Mouse (Mus musculus): ENCODE data around the gene Psmd11. TPM values are rescaled to one million over a fixed set of nuclear protein-coding genes. Genes with fewer than 3 reads are reported as not detected.
A peak's percentile ranks its signal among the peaks of the same experiment; 100 is the strongest.
"Not testable (repeated sequence)": the region's sequence is repeated elsewhere in the genome, so short reads cannot be mapped to it uniquely, and the experiment has no call there.

Gene Psmd11
- total and polyA plus RNA-seq, 2 experiments from 2014 or later = 33.4 to 310 TPM

DNA sequence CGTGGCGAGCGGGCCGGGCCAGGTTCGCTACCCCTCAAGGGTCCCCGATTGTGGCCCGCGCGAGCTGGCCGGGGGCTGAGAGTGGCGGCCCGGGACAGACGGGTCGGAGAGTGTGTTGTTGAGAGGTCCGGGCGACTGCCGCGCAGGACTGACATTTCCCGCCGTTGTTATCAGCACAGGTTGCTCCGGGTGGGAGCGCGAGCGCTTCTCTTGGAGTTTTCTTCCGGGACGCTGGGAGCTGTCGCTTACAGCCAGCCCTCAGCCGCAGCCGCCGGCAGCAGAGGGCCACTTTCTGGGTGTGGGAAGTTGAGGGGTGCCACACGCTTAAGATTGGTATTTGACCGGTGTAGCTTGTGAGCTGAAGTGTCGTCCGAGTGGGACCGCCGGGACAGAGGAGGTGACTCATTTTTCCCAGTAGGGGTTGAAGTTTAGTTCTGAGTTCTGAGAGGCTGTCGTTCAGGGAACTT lies 627 bp downstream of the Psmd11 start:
- DNase-seq (peak; percentile 39), ATAC-seq (no peak; the same call in 1 of the 2 replicates)
- Histone ChIP-seq H3K9me3 (ENCODE audit: low read length) (no peaks in the 10 kb centered on the region), H3K9ac (peak overlapping the region; percentile 95), H3K27me3 (ENCODE audit: insufficient read depth, low read length) (no peaks in the 10 kb centered on the region), H3K4me1 (ENCODE audit: insufficient read depth) (0 out of 2 replicates have a peak, but pooled peaks cover 3% of the 10 kb centered on the region), H3K36me3 (ENCODE audit: insufficient read depth) (peaks cover 17% of the 10 kb centered on the region), H3K27ac (ENCODE audit: low read depth, low read length) (peak overlapping the region; percentile 88), H3K4me3 (ENCODE audit: low read depth, low read length) (peak overlapping the region; percentile 94), H3K4me2 (ENCODE audit: low read depth) (peak overlapping the region; percentile 84)
- WGBS = 1% methylated on average over 36 of the region's 37 CpGs
- TF ChIP-seq CTCF (IDR thresholded peaks at IDR 0.05; ENCODE audit: low read depth) = no peak

DNA sequence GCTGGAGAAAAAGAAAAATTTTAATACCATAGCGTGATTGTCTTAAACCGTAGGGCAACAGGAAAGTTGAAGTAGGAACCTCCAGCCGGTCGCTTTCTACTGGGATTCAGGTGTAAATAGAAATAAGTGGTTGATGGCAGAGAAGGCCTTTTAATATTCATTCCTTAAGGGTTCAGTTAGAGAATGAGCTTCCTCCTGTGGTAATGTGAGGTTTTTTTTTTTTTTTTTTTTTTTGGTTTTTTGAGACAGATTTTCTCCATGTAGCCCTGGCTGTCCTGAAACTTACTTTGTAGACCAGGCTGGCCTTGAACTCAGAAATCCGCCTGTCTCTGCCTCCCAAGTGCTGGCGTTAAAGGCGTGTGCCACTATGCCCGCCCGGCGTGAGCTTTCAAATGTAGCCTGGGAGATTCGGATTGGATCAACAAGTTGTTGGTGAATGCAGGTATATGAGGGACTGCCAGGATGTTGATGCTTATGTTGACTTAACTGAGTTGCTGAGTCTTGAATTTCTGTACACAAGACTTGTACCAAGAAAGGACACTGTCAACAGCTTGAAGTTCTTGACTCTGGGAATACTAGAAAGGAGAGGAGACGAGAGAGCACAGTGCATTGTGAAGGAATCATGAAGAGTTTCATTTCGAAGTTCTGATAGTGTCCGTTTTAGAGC lies 1.2 kb downstream of the Psmd11 start:
- H3K9me3 ChIP-seq (ENCODE audit: low read length) = no peaks in the 10 kb centered on the region
- no peak for TF ChIP-seq CTCF (IDR thresholded peaks at IDR 0.05; ENCODE audit: low read depth)
- ATAC-seq = no peak
- peak overlapping the region; percentile 94 for H3K4me3 ChIP-seq (ENCODE audit: low read depth, low read length)
- peak overlapping the region; percentile 95 for H3K9ac ChIP-seq
- H3K4me1 ChIP-seq (ENCODE audit: insufficient read depth) = 0 out of 2 replicates have a peak, but pooled peaks cover 3% of the 10 kb centered on the region
- 60% methylated on average over 14 of the region's 14 CpGs for WGBS
- DNase-seq = no peak
- no peaks in the 10 kb centered on the region for H3K27me3 ChIP-seq (ENCODE audit: insufficient read depth, low read length)
- H3K4me2 ChIP-seq (ENCODE audit: low read depth) = peak overlapping the region; percentile 84
- H3K36me3 ChIP-seq (ENCODE audit: insufficient read depth) = peaks cover 20% of the 10 kb centered on the region
- H3K27ac ChIP-seq (ENCODE audit: low read depth, low read length) = no peak overlapping the region

- no peaks in the 10 kb centered on the region for H3K27me3 ChIP-seq (ENCODE audit: insufficient read depth, low read length)
- 96% methylated on average over 3 of the region's 3 CpGs for WGBS
- ATAC-seq = no peak
- no peak for TF ChIP-seq CTCF (IDR thresholded peaks at IDR 0.05; ENCODE audit: low read depth)
- H3K9me3 ChIP-seq (ENCODE audit: low read length) = no peaks in the 10 kb centered on the region
- 0 out of 2 replicates have a peak, but pooled peaks cover 3% of the 10 kb centered on the region for H3K4me1 ChIP-seq (ENCODE audit: insufficient read depth)
- H3K36me3 ChIP-seq (ENCODE audit: insufficient read depth) = peaks cover 22% of the 10 kb centered on the region
- no peak overlapping the region for H3K27ac ChIP-seq (ENCODE audit: low read depth, low read length)
- H3K9ac ChIP-seq = no peak overlapping the region
- DNase-seq = no peak
- H3K4me2 ChIP-seq (ENCODE audit: low read depth) = no peak overlapping the region
- H3K4me3 ChIP-seq (ENCODE audit: low read depth, low read length) = no peak overlapping the region
Observed at GRCm38 (mm10) chr11:80430366-80430910, 2.0 kb downstream of the Psmd11 start.

DNA sequence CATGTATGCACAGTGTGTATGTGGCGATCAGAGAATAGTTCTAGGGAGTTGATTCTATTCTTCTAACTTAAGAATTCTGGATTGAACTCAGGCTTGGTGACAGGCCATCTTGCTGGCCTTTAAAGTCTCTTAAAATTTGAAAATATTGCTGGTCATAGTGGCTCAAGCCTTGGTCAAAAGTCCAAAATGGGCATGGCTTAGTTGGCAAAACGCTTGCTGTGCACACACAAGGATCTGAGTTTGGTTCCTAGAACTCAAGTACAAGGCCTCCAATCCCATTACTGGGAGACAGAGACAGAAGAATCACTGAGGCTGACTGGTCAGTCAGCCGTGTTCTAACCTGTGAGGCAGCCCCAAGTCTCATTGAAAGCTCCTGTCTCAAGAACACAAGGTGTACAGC lies 18.5 kb downstream of the Psmd11 start:
- Histone ChIP-seq H3K27me3 (ENCODE audit: insufficient read depth, low read length) (no peaks in the 10 kb centered on the region), H3K4me2 (ENCODE audit: low read depth) (no peak overlapping the region), H3K9ac (no peak overlapping the region), H3K27ac (ENCODE audit: low read depth, low read length) (no peak overlapping the region), H3K4me3 (ENCODE audit: low read depth, low read length) (no peak overlapping the region), H3K4me1 (ENCODE audit: insufficient read depth) (no peaks in the 10 kb centered on the region), H3K36me3 (ENCODE audit: insufficient read depth) (peaks cover 28% of the 10 kb centered on the region; the same call in 1 of the 2 replicates), H3K9me3 (ENCODE audit: low read length) (no peaks in the 10 kb centered on the region)
- 95% methylated on average over 3 of the region's 3 CpGs for WGBS
- no peak for TF ChIP-seq CTCF (IDR thresholded peaks at IDR 0.05; ENCODE audit: low read depth)
- no peak for DNase-seq
- no peak for ATAC-seq

- Histone ChIP-seq H3K27me3 (ENCODE audit: insufficient read depth, low read length) (no peaks in the 10 kb centered on the region), H3K4me3 (ENCODE audit: low read depth, low read length) (no peak overlapping the region), H3K36me3 (ENCODE audit: insufficient read depth) (peaks cover 40% of the 10 kb centered on the region), H3K9ac (no peak overlapping the region), H3K4me1 (ENCODE audit: insufficient read depth) (no peaks in the 10 kb centered on the region), H3K9me3 (ENCODE audit: low read length) (no peaks in the 10 kb centered on the region), H3K4me2 (ENCODE audit: low read depth) (no peak overlapping the region), H3K27ac (ENCODE audit: low read depth, low read length) (no peak overlapping the region)
- no peak for DNase-seq
- peak; percentile 24 for TF ChIP-seq CTCF (IDR thresholded peaks at IDR 0.05; ENCODE audit: low read depth)
- ATAC-seq = no peak
- 96% methylated on average over 2 of the region's 2 CpGs for WGBS
Observed at GRCm38 (mm10) chr11:80449859-80450258, 21.4 kb downstream of the Psmd11 start.

DNA sequence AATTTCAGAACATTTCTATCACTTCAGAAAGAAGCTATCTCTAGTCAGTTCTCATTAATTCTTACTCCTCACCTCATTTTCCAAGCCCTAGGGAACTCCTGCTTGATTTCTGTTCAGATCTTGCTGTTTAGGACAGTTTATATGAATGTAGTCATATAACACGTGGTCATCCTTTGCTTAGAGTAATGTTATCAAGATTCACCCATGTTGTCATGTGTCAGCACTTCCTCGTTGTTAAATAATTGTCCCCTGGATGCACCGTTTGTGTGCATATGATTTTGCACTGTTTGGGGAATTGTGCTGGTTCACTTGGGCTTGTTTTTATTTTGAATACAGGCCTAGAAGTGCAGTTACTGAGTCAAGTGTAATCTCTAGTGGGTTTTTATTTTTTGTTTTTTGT lies 23.8 kb downstream of the Psmd11 start:
- no peak overlapping the region for H3K4me2 ChIP-seq (ENCODE audit: low read depth)
- H3K27ac ChIP-seq (ENCODE audit: low read depth, low read length) = no peak overlapping the region
- H3K4me3 ChIP-seq (ENCODE audit: low read depth, low read length) = no peak overlapping the region
- peaks cover 43% of the 10 kb centered on the region for H3K36me3 ChIP-seq (ENCODE audit: insufficient read depth)
- H3K9ac ChIP-seq = no peak overlapping the region
- ATAC-seq (no peak), DNase-seq (no peak)
- TF ChIP-seq CTCF (IDR thresholded peaks at IDR 0.05; ENCODE audit: low read depth) = no peak
- 91% methylated on average over 3 of the region's 3 CpGs for WGBS
- no peaks in the 10 kb centered on the region for H3K27me3 ChIP-seq (ENCODE audit: insufficient read depth, low read length)
- no peaks in the 10 kb centered on the region for H3K9me3 ChIP-seq (ENCODE audit: low read length)
- H3K4me1 ChIP-seq (ENCODE audit: insufficient read depth) = no peaks in the 10 kb centered on the region

- no peak overlapping the region for H3K4me2 ChIP-seq (ENCODE audit: low read depth)
- no peak for TF ChIP-seq CTCF (IDR thresholded peaks at IDR 0.05; ENCODE audit: low read depth)
- H3K27me3 ChIP-seq (ENCODE audit: insufficient read depth, low read length) = no peaks in the 10 kb centered on the region
- no peak overlapping the region for H3K27ac ChIP-seq (ENCODE audit: low read depth, low read length)
- ATAC-seq (no peak), DNase-seq (no peak)
- H3K9ac ChIP-seq = no peak overlapping the region
- H3K4me3 ChIP-seq (ENCODE audit: low read depth, low read length) = no peak overlapping the region
- H3K36me3 ChIP-seq (ENCODE audit: insufficient read depth) = peaks cover 45% of the 10 kb centered on the region
- 100% methylated on average over 1 of the region's 1 CpGs for WGBS
- no peaks in the 10 kb centered on the region for H3K4me1 ChIP-seq (ENCODE audit: insufficient read depth)
- H3K9me3 ChIP-seq (ENCODE audit: low read length) = no peaks in the 10 kb centered on the region
Observed at GRCm38 (mm10) chr11:80453198-80453597, 24.8 kb downstream of the Psmd11 start.

DNA sequence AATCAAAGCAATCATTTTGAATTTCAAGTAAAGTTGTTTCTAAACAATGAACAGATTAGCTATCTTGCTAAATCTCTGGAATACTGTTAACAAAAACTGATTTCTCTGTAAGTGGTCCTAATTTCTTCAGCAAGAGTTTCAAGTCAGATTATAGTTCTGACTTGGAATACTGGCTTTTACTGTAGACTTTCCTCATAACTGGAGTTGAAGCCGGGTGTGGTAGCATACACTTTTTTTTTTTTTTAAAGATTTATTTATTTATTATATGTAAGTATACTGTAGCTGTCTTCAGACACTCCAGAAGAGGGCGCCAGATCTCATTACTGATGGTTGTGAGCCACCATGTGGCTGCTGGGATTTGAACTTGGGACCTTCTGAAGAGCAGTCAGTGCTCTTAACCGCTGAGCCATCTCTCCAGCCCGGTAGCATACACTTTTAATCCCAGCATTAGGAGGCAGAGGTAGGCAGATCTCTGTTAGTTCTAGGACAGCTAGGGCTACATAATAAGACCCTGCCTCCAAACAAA lies 35.3 kb downstream of the Psmd11 start:
- peaks cover 70% of the 10 kb centered on the region for H3K36me3 ChIP-seq (ENCODE audit: insufficient read depth)
- H3K27ac ChIP-seq (ENCODE audit: low read depth, low read length); H3K4me2 ChIP-seq (ENCODE audit: low read depth); H3K4me1 ChIP-seq (ENCODE audit: insufficient read depth); H3K27me3 ChIP-seq (ENCODE audit: insufficient read depth, low read length); H3K4me3 ChIP-seq (ENCODE audit: low read depth, low read length); ATAC-seq; H3K9ac ChIP-seq; DNase-seq; H3K9me3 ChIP-seq (ENCODE audit: low read length): not testable (repeated sequence)
- WGBS = 93% methylated on average over 4 of the region's 4 CpGs

Data from forebrain, postnatal 0 days (tissue).